Mouse (Mus musculus): ENCODE measurements around the gene Tceal9. TPM values are rescaled to one million over a fixed set of nuclear protein-coding genes. Genes with fewer than 3 reads are reported as not detected.

Tceal9 gene
- 68.1 and 75.2 TPM in 2 replicates for total RNA-seq (2012; rRNA removed)
- 100 to 1,000 TPM in 1 of 2 experiments, not detected in 1; 113 TPM for polyA plus RNA-seq (2012; ENCODE audit: insufficient read depth in 1 of 2, insufficient read length in 2 of 2, low read depth in 1 of 2, low replicate concordance in 2 of 2, missing spikeins in 1 of 2)

- peak within 1 kb of the TSS; percentile 84 for H3K9ac ChIP-seq (ENCODE audit: control insufficient read depth, low read depth, low read length, poor library complexity, severe bottlenecking)
- no peaks in the 10 kb centered on the region; a peak in 1 of 4 replicates for H3K27me3 ChIP-seq (ENCODE audit: control insufficient read depth in 1 of 2, insufficient read depth in 2 of 2, low read length in 2 of 2)
- peak; percentile 94 for DNase-seq (ENCODE audit: low read depth, low spot score)
- peak within 1 kb of the TSS; percentile 58 for H3K27ac ChIP-seq (ENCODE audit: control insufficient read depth, low read depth, low read length)
- no peaks in the 10 kb centered on the region for H3K9me3 ChIP-seq (replicated peaks; ENCODE audit: insufficient read depth, low read length)
- H3K79me2 ChIP-seq (ENCODE audit: control insufficient read depth, insufficient read depth, low read length, poor library complexity) = peaks cover 10% of the 10 kb centered on the region
- TF ChIP-seq TCF12 (IDR thresholded peaks at IDR 0.05; ENCODE audit: low read depth, low read length) = peak; percentile 55; the same call in 1 of the 2 replicates
- TF ChIP-seq GATA1 (IDR thresholded peaks at IDR 0.05; ENCODE audit: low read depth, low read length) = no peak
- TF ChIP-seq MAFK (IDR thresholded peaks at IDR 0.05; ENCODE audit: borderline replicate concordance, low read depth, low read length) = no peak
- TF ChIP-seq ZMIZ1 (IDR thresholded peaks at IDR 0.05; ENCODE audit: low read depth, low read length) = no peak; the same call in 1 of the 2 replicates
- TF ChIP-seq ZC3H11A (IDR thresholded peaks at IDR 0.05; ENCODE audit: low read depth, low read length) = no peak
- no peak for TF ChIP-seq MYC (IDR thresholded peaks at IDR 0.05; ENCODE audit: low read depth, low read length)
- TF ChIP-seq MXI1 (IDR thresholded peaks at IDR 0.05; ENCODE audit: low read depth, low read length) = peak; percentile 63; the same call in 1 of the 2 replicates
- no peak for TF ChIP-seq GABPA (IDR thresholded peaks at IDR 0.05; ENCODE audit: low read depth, low read length)
- peak; percentile 60; the same call in 1 of the 2 replicates for TF ChIP-seq TBP (IDR thresholded peaks at IDR 0.05; ENCODE audit: low read depth, low read length)
- peak; percentile 91 for TF ChIP-seq USF1 (IDR thresholded peaks at IDR 0.05; ENCODE audit: low read depth, low read length)
- TF ChIP-seq E2F4 (IDR thresholded peaks at IDR 0.05; ENCODE audit: borderline replicate concordance, low read depth, low read length) = peak; percentile 84; the same call in 1 of the 2 replicates
- TF ChIP-seq CHD1 (IDR thresholded peaks at IDR 0.05; ENCODE audit: low read depth, low read length) = 0 out of 2 replicates have a peak, but pooled peaks have one; percentile 82
- TF ChIP-seq MAZ (IDR thresholded peaks at IDR 0.05; ENCODE audit: low read depth, low read length) = peak; percentile 72; the same call in 1 of the 2 replicates
- TF ChIP-seq POLR2AphosphoS5 (IDR thresholded peaks at IDR 0.05; ENCODE audit: borderline replicate concordance, low read depth, low read length) = no peak
- TF ChIP-seq ELF1 (IDR thresholded peaks at IDR 0.05; ENCODE audit: low read depth, low read length) = no peak; the same call in 1 of the 2 replicates
- peak; percentile 73 for TF ChIP-seq HCFC1 (IDR thresholded peaks at IDR 0.05; ENCODE audit: low read depth, low read length)
- TF ChIP-seq TAL1 (IDR thresholded peaks at IDR 0.05; ENCODE audit: low read length) = no peak
- TF ChIP-seq ZKSCAN1 (IDR thresholded peaks at IDR 0.05; ENCODE audit: low read depth, low read length) = no peak
- TF ChIP-seq SIN3A (IDR thresholded peaks at IDR 0.05; ENCODE audit: low read length) = peak; percentile 72
- TF ChIP-seq POLR2AphosphoS2 (IDR thresholded peaks at IDR 0.05; ENCODE audit: low read length) = peak; percentile 71; the same call in 1 of the 2 replicates
- TF ChIP-seq SMC3 (IDR thresholded peaks at IDR 0.05; ENCODE audit: low read depth, low read length) = no peak
- TF ChIP-seq MYB (IDR thresholded peaks at IDR 0.05; ENCODE audit: low read depth, low read length) = no peak
- TF ChIP-seq POLR2A (IDR thresholded peaks at IDR 0.05; ENCODE audit: control insufficient read depth in 1 of 2, insufficient read depth in 1 of 2, low read depth in 1 of 2, low read length in 2 of 2, poor library complexity in 1 of 2) = peak; percentile 65 to 81
- TF ChIP-seq NELFE (IDR thresholded peaks at IDR 0.05; ENCODE audit: low read depth, low read length) = peak; percentile 70
- TF ChIP-seq EP300 (IDR thresholded peaks at IDR 0.05; ENCODE audit: low read depth in 1 of 2, low read length in 2 of 2) = no peak
- peak; percentile 77; the same call in 1 of the 2 replicates for TF ChIP-seq BHLHE40 (IDR thresholded peaks at IDR 0.05; ENCODE audit: borderline replicate concordance, low read depth, low read length)
- TF ChIP-seq RAD21 (IDR thresholded peaks at IDR 0.05; ENCODE audit: low read depth, low read length) = no peak
- TF ChIP-seq KAT2A (conservative IDR thresholded peaks at IDR 0.05; ENCODE audit: low read depth, low read length) = no peak; the same call in 1 of the 2 replicates
- peak; percentile 73; the same call in 1 of the 2 replicates for TF ChIP-seq MAX (IDR thresholded peaks at IDR 0.05; ENCODE audit: low read length)
- peak in 1 of 2 experiments; percentile 61; a peak in 2 of 4 replicates for TF ChIP-seq USF2 (IDR thresholded peaks at IDR 0.05; ENCODE audit: borderline replicate concordance in 1 of 2, insufficient read depth in 1 of 2, low read depth in 1 of 2, low read length in 2 of 2)
- peak; percentile 68 for TF ChIP-seq ETS1 (IDR thresholded peaks at IDR 0.05; ENCODE audit: low read depth, low read length)
- TF ChIP-seq CHD2 (IDR thresholded peaks at IDR 0.05; ENCODE audit: low read length) = no peak
- peaks cover 0 to 2% of the 10 kb centered on the region in 2 experiments; a peak in 2 of 4 replicates for H3K4me1 ChIP-seq (ENCODE audit: control insufficient read depth in 1 of 2, insufficient read depth in 2 of 2, low read length in 2 of 2)
- peak within 1 kb of the TSS; percentile 89 to 91 for H3K4me3 ChIP-seq (ENCODE audit: control insufficient read depth in 1 of 2, insufficient read depth in 1 of 2, low read depth in 2 of 2, low read length in 2 of 2)
- H3K36me3 ChIP-seq (ENCODE audit: control insufficient read depth in 1 of 2, insufficient read depth in 2 of 2, low read length in 2 of 2) = peaks cover 0 to 2% of the 10 kb centered on the region in 2 experiments; a peak in 1 of 4 replicates
Observed at GRCm38 (mm10) chrX:136244574-136245229, at the start of gene Tceal9. Gene Tceal9 (plus strand): TSS chrX:136245079.
